Mouse (Mus musculus) lung, adult 2 months (tissue): Measurements from ENCODE around the gene Suz12.

Experiments used
- CTCF ChIP-seq: fragments of 200-500 bp; IDR thresholded peaks from 2 replicates; pipeline ENCODE4 v1.5.1; 2011; ENCODE audit warnings: mild to moderate bottlenecking, low read length, control low read depth; ENCODE audit not compliant: insufficient read depth
- POLR2A ChIP-seq: fragments of 200-500 bp; IDR thresholded peaks from 2 replicates; pipeline ENCODE4 v1.6.1; 2011; ENCODE audit warnings: low read depth, mild to moderate bottlenecking, control low read depth, low read length, borderline replicate concordance; ENCODE audit errors: extremely low read depth

DNA sequence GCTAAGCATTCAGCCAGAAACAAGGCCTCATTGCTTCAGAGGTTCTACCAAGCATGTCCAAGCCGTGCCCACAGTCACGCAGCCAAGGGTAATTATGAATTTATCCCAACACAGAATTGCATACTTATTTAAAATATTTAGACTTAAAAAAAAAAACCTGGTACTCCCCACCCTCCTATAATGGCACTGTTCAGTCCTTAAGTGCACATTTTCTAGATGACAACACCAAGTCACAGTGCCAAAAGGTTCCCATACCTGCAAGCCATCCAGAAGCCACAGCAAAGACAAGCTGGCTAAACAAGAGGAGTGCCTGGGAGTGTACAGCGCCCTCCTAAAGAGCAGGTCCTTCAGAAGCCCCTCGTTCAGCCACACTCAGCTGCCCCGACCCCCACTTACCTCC lies 60.3 kb downstream of the Suz12 start:
- TF ChIP-seq CTCF (no peak), POLR2A (no peak)
